Mouse (Mus musculus): ENCODE results near the gene Csnka2ip. TPM values are rescaled to one million over a fixed set of nuclear protein-coding genes. Genes with fewer than 3 reads are reported as not detected.

The Csnka2ip gene
- total and polyA plus RNA-seq, 2 experiments from 2014 or later, result not detected

DNA sequence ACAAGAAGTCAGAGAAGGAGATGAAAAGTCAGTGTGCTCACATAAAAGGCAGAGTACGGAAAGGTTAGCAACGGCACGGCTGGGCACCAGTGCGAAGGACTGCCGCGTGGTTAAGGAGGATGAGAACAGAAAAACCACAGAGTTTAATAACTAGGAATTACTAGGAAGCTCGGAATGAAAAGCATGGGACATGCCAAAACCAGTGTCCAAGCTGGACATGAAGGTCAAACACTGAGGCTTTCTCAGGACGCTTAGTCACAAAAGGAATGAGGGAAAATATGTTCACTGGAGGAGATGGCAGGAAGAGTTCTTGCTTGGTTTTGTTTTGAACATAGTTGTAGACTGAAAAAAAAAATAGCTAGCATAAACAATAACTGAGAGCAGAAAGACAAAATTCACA, 32.7 kb downstream of the Csnka2ip start:
- Histone ChIP-seq H3K27me3 (ENCODE audit: control insufficient read depth, insufficient read depth, low read length) (no peaks in the 10 kb centered on the region), H3K4me3 (ENCODE audit: low read depth, low read length) (no peak overlapping the region), H3K4me1 (ENCODE audit: control insufficient read depth, insufficient read depth) (no peaks in the 10 kb centered on the region), H3K4me2 (ENCODE audit: low read depth, low read length) (no peak overlapping the region), H3K9me3 (replicated peaks; ENCODE audit: control insufficient read depth, low read length) (no peaks in the 10 kb centered on the region), H3K9ac (replicated peaks; ENCODE audit: low read depth, low read length) (no peak overlapping the region), H3K27ac (ENCODE audit: low read depth) (no peak overlapping the region), H3K36me3 (replicated peaks; ENCODE audit: control insufficient read depth, insufficient read depth, low read length) (no peaks in the 10 kb centered on the region)
- DNase-seq (ENCODE audit: low spot score), result no peak
- 87% methylated on average over 8 of the region's 8 CpGs for WGBS
- ATAC-seq (ENCODE audit: insufficient read depth, low read depth), result no peak
- TF ChIP-seq EP300 (IDR thresholded peaks at IDR 0.05; ENCODE audit: low read depth) (no peak), CTCF (IDR thresholded peaks at IDR 0.05; ENCODE audit: low read depth) (no peak)

DNA sequence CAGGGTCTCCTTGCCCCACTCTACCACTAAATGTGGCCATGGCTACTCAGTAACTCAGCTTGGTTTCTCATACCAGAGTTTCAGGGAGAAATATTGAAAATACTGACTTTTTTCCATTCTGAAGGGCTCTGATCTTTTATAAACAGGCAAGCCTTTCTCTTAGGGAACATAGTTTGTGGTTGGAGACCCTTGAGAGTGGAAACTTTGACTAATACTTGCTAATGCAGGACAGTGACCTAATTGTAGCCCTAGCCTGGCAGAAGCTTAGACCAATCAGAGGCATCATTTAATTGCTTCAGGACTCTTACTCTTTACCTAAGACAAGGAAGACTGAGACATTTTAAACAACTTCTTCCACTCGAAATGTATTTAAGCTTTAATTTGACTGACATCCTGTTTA, 39.1 kb downstream of the Csnka2ip start:
- 61% methylated on average over 1 of the region's 1 CpGs for WGBS
- Histone ChIP-seq H3K9me3 (replicated peaks; ENCODE audit: control insufficient read depth, low read length) (no peaks in the 10 kb centered on the region), H3K9ac (replicated peaks; ENCODE audit: low read depth, low read length) (no peak overlapping the region), H3K4me1 (ENCODE audit: control insufficient read depth, insufficient read depth) (no peaks in the 10 kb centered on the region), H3K4me2 (ENCODE audit: low read depth, low read length) (no peak overlapping the region), H3K27ac (ENCODE audit: low read depth) (no peak overlapping the region), H3K36me3 (replicated peaks; ENCODE audit: control insufficient read depth, insufficient read depth, low read length) (no peaks in the 10 kb centered on the region), H3K4me3 (ENCODE audit: low read depth, low read length) (no peak overlapping the region), H3K27me3 (ENCODE audit: control insufficient read depth, insufficient read depth, low read length) (no peaks in the 10 kb centered on the region)
- TF ChIP-seq CTCF (IDR thresholded peaks at IDR 0.05; ENCODE audit: low read depth) (no peak), EP300 (IDR thresholded peaks at IDR 0.05; ENCODE audit: low read depth) (no peak)
- DNase-seq (ENCODE audit: low spot score) (no peak), ATAC-seq (ENCODE audit: insufficient read depth, low read depth) (no peak)

DNA sequence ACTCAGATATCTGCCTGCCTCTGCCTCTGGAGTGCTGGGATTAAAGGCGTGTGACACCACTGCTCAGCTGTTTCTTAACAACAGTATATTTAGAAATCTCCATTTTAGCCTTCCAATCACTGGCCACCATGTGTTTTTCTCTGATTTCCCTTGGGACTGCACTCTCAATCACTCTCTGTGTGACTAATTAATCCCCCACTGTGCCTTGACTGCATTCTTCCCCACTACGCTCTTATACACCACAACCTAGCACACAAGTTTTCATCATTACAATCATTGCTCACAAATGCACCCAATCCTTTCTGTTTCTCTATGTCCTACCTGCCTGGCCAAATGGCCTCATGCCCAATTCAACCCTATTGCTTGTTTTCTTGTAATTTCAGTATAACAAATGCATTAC, 43.7 kb downstream of the Csnka2ip start:
- Histone ChIP-seq H3K36me3 (replicated peaks; ENCODE audit: control insufficient read depth, insufficient read depth, low read length) (no peaks in the 10 kb centered on the region), H3K9ac (replicated peaks; ENCODE audit: low read depth, low read length) (no peak overlapping the region), H3K4me3 (ENCODE audit: low read depth, low read length) (no peak overlapping the region), H3K4me2 (ENCODE audit: low read depth, low read length) (no peak overlapping the region), H3K27me3 (ENCODE audit: control insufficient read depth, insufficient read depth, low read length) (no peaks in the 10 kb centered on the region), H3K4me1 (ENCODE audit: control insufficient read depth, insufficient read depth) (no peaks in the 10 kb centered on the region), H3K9me3 (replicated peaks; ENCODE audit: control insufficient read depth, low read length) (no peaks in the 10 kb centered on the region), H3K27ac (ENCODE audit: low read depth) (no peak overlapping the region)
- TF ChIP-seq CTCF (IDR thresholded peaks at IDR 0.05; ENCODE audit: low read depth), result no peak
- TF ChIP-seq EP300 (IDR thresholded peaks at IDR 0.05; ENCODE audit: low read depth), result no peak
- DNase-seq (ENCODE audit: low spot score) (no peak), ATAC-seq (ENCODE audit: insufficient read depth, low read depth) (no peak)
- WGBS, result 73% methylated on average over 2 of the region's 2 CpGs

DNA sequence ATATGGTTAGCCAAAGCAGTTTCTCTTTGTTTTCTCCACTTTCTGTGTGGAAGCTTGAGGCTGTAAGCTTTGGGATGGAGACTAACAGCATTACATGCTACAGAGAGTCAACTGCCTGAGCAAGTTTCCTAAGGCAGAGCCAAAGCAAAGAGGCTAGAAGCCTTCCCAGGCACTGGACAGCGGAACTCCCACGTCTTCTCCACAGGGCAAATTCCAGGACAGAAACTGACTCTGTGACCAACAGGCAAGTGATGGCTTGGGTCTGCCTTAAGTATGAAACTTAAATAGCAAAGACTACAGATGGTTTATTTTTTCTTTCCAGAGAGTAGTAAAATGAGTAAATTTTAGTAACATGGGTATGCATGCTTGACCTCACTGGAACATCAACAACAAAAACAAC, 75.3 kb downstream of the Csnka2ip start:
- H3K4me2 ChIP-seq (ENCODE audit: low read depth, low read length), result no peak overlapping the region
- no peak for ATAC-seq (ENCODE audit: insufficient read depth, low read depth)
- no peak overlapping the region for H3K9ac ChIP-seq (replicated peaks; ENCODE audit: low read depth, low read length)
- no peaks in the 10 kb centered on the region for H3K27me3 ChIP-seq (ENCODE audit: control insufficient read depth, insufficient read depth, low read length)
- no peak for DNase-seq (ENCODE audit: low spot score)
- H3K4me3 ChIP-seq (ENCODE audit: low read depth, low read length), result no peak overlapping the region
- H3K36me3 ChIP-seq (replicated peaks; ENCODE audit: control insufficient read depth, insufficient read depth, low read length), result no peaks in the 10 kb centered on the region
- H3K4me1 ChIP-seq (ENCODE audit: control insufficient read depth, insufficient read depth), result no peaks in the 10 kb centered on the region
- H3K9me3 ChIP-seq (replicated peaks; ENCODE audit: control insufficient read depth, low read length), result no peaks in the 10 kb centered on the region
- 71% methylated on average over 2 of the region's 2 CpGs for WGBS
- TF ChIP-seq EP300 (IDR thresholded peaks at IDR 0.05; ENCODE audit: low read depth) (no peak), CTCF (IDR thresholded peaks at IDR 0.05; ENCODE audit: low read depth) (no peak)
- H3K27ac ChIP-seq (ENCODE audit: low read depth), result no peak overlapping the region

DNA sequence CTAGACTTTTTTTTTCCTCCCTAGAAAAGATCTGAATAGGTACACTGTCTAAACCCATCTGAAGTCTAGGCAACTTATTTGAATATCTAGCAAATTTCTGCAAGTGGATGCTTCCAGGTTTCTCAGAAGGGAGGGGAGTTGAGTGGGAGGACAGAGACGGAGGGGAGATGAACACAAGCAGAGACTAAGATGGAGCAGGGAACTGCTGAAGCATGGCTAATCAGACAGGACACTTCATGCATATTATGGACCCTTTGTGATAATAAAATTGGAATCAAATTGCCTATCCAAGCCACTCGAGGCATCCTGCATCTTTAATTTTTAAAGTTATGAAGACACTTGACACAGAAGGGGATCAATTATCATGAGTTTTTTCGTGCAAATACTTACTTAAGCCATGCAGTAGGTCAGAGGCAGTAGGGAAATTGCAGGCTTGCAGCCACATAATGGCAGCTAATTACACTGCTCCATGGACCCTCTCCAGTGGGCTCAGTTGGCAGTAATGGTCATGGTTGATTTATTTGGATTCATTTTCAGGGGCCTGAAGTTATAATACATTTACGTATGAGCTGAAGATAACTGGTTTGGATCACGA, 78.1 kb downstream of the Csnka2ip start:
- DNase-seq (ENCODE audit: low spot score) (no peak), ATAC-seq (ENCODE audit: insufficient read depth, low read depth) (no peak)
- Histone ChIP-seq H3K27ac (ENCODE audit: low read depth) (no peak overlapping the region), H3K4me3 (ENCODE audit: low read depth, low read length) (no peak overlapping the region), H3K9me3 (replicated peaks; ENCODE audit: control insufficient read depth, low read length) (no peaks in the 10 kb centered on the region), H3K36me3 (replicated peaks; ENCODE audit: control insufficient read depth, insufficient read depth, low read length) (no peaks in the 10 kb centered on the region), H3K4me2 (ENCODE audit: low read depth, low read length) (no peak overlapping the region), H3K4me1 (ENCODE audit: control insufficient read depth, insufficient read depth) (no peaks in the 10 kb centered on the region), H3K27me3 (ENCODE audit: control insufficient read depth, insufficient read depth, low read length) (no peaks in the 10 kb centered on the region), H3K9ac (replicated peaks; ENCODE audit: low read depth, low read length) (no peak overlapping the region)
- WGBS, result 79% methylated on average over 5 of the region's 5 CpGs
- TF ChIP-seq CTCF (IDR thresholded peaks at IDR 0.05; ENCODE audit: low read depth), result no peak
- no peak for TF ChIP-seq EP300 (IDR thresholded peaks at IDR 0.05; ENCODE audit: low read depth)

DNA sequence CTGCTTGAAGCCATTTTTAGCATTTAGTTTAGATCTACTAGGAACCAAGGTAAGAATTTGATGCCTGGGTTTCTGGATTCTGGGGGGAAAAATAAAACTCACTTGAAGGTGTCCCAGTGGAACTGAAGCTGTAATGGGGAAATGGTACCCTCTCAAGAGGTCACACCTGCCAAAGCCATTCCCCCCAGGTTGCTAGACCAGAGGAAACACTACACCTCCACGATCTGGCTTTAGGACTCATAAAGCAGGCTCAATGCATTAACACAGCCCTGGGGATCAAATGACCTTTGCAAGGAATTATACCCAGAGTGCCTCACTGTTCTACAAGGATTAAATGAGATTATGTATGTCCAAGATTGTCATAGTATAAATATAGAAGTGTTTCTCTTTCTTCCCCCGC, 88.8 kb downstream of the Csnka2ip start:
- H3K36me3 ChIP-seq (replicated peaks; ENCODE audit: control insufficient read depth, insufficient read depth, low read length), result no peaks in the 10 kb centered on the region
- H3K9ac ChIP-seq (replicated peaks; ENCODE audit: low read depth, low read length), result no peak overlapping the region
- H3K4me1 ChIP-seq (ENCODE audit: control insufficient read depth, insufficient read depth), result no peaks in the 10 kb centered on the region
- H3K27me3 ChIP-seq (ENCODE audit: control insufficient read depth, insufficient read depth, low read length), result no peaks in the 10 kb centered on the region
- WGBS, result 71% methylated on average over 2 of the region's 2 CpGs
- H3K9me3 ChIP-seq (replicated peaks; ENCODE audit: control insufficient read depth, low read length), result no peaks in the 10 kb centered on the region
- DNase-seq (ENCODE audit: low spot score), result no peak
- no peak overlapping the region for H3K27ac ChIP-seq (ENCODE audit: low read depth)
- no peak for ATAC-seq (ENCODE audit: insufficient read depth, low read depth)
- no peak overlapping the region for H3K4me2 ChIP-seq (ENCODE audit: low read depth, low read length)
- TF ChIP-seq EP300 (IDR thresholded peaks at IDR 0.05; ENCODE audit: low read depth) (no peak), CTCF (IDR thresholded peaks at IDR 0.05; ENCODE audit: low read depth) (no peak)
- no peak overlapping the region for H3K4me3 ChIP-seq (ENCODE audit: low read depth, low read length)

Other genes starting within 250 kb of the Csnka2ip start
- 11.9 and 12.2 TPM in 2 replicates for gene 4930453N24Rik, start 168.8 kb upstream of the Csnka2ip start, total RNA-seq (2014; rRNA removed; ENCODE audit: low replicate concordance)
- 17.7 and 19.2 TPM in 2 replicates for gene 4930453N24Rik, start 168.8 kb upstream of the Csnka2ip start, polyA plus RNA-seq (2015; fragmentation: Nextera tagmentation; extraction: Ambion mirVana)
- 5.4 and 8.9 TPM in 2 replicates for gene Zfp654, start 249.2 kb upstream of the Csnka2ip start, total RNA-seq (2014; rRNA removed; ENCODE audit: low replicate concordance)
- gene Zfp654, start 249.2 kb upstream of the Csnka2ip start, polyA plus RNA-seq (2015; fragmentation: Nextera tagmentation; extraction: Ambion mirVana), result 3.0 and 3.3 TPM in 2 replicates
- 28.9 and 29.6 TPM in 2 replicates for gene Cggbp1, start 249.6 kb upstream of the Csnka2ip start, total RNA-seq (2014; rRNA removed; ENCODE audit: low replicate concordance)
- 27.5 and 29.5 TPM in 2 replicates for gene Cggbp1, start 249.6 kb upstream of the Csnka2ip start, polyA plus RNA-seq (2015; fragmentation: Nextera tagmentation; extraction: Ambion mirVana)